Mouse (Mus musculus): ENCODE results near the gene Gpr89. TPM values are rescaled to one million over a fixed set of nuclear protein-coding genes. Genes with fewer than 3 reads are reported as not detected.
A peak's percentile ranks its signal among the peaks of the same experiment; 100 is the strongest.

Gpr89 gene
- polyA plus RNA-seq, 1 experiment from 2014 or later, result 36.5 TPM

DNA sequence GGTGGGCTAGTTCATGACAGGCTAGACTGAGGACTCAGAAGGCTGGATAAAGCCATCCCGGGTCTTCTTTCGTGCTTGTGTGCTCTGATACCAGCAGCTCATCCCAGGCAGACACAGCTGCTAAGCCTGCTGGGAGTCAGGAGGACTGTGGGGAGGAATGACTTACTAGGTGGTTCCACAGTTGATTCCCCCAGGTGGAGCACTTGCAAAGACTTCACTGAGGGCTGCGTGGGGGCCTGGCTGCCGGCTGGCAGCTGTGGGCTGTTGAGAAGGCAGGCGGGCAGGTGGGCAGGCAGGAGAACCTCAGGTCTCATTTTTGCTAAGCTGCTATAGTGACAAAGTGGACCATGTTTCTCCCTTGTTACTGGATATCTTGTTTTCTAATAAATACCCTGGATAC is 44.6 kb downstream of the Gpr89 start:
- 94% methylated on average over 5 of the region's 5 CpGs for WGBS

GRCm38 (mm10) chr3:96855833-96856232 is 49.3 kb downstream of the Gpr89 start:
- Histone ChIP-seq H3K4me3 (no peak overlapping the region), H3K27ac (no peak overlapping the region), H3K27me3 (ENCODE audit: low read depth, poor library complexity, severe bottlenecking) (no peaks in the 10 kb centered on the region), H3K36me3 (no peaks in the 10 kb centered on the region), H3K9me3 (replicated peaks) (no peaks in the 10 kb centered on the region), H3K4me1 (no peaks in the 10 kb centered on the region)
- WGBS, result 79% methylated on average over 3 of the region's 3 CpGs
- no peak for DNase-seq (ENCODE audit: low spot score)

More for the DNA sequence above, 44.6 kb downstream of the Gpr89 start:
- no peak for DNase-seq (ENCODE audit: low spot score)
- Histone ChIP-seq H3K36me3 (no peaks in the 10 kb centered on the region), H3K4me1 (no peaks in the 10 kb centered on the region), H3K9me3 (replicated peaks) (no peaks in the 10 kb centered on the region), H3K4me3 (no peak overlapping the region), H3K27ac (no peak overlapping the region), H3K27me3 (ENCODE audit: low read depth, poor library complexity, severe bottlenecking) (no peaks in the 10 kb centered on the region)

DNA sequence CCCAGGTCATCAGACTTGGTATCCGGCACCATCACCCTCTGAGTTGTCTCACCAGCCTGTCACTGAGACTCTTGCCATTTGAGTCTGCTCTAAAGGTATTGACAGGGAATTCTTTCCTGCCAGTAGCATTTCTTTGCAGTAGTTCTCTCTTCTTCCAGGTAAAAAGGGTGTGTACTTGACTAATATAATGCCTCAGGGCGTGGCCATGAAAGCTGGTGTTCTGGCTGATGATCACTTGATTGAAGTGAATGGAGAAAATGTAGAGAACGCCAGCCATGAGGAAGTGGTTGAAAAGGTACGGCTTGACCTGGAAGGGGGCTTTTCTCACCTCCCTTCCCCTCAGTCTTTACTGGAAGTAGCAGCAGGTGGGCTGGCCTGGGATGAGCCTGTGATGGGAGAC is 50.8 kb downstream of the Gpr89 start:
- H3K9me3 ChIP-seq (replicated peaks), result no peaks in the 10 kb centered on the region
- no peaks in the 10 kb centered on the region for H3K27me3 ChIP-seq (ENCODE audit: low read depth, poor library complexity, severe bottlenecking)
- no peaks in the 10 kb centered on the region for H3K36me3 ChIP-seq
- DNase-seq (ENCODE audit: low spot score), result no peak
- H3K27ac ChIP-seq, result no peak overlapping the region
- no peak overlapping the region for H3K4me3 ChIP-seq
- 87% methylated on average over 4 of the region's 4 CpGs for WGBS
- no peaks in the 10 kb centered on the region for H3K4me1 ChIP-seq

DNA sequence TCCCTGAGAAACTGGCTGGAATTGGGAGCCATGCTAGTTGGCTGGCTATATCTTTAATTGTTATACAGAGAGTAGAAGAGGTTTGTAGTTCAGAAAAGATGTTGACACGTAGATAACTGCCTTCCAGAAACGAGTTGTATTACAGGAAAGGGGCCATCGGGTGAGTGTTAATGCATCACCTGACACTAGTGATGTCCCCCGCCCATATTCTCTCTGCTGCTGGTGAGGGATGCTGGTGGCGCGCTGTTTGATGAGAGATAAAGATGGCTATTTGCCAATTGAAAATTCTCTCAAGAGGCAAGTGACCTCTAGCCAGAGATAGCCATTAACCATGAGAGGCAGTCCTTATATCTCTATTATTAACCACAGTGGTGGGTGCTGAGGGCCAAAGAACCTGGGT is 52.6 kb downstream of the Gpr89 start:
- 79% methylated on average over 6 of the region's 6 CpGs for WGBS
- no peak for DNase-seq (ENCODE audit: low spot score)
- Histone ChIP-seq H3K4me1 (peaks cover 6% of the 10 kb centered on the region), H3K4me3 (no peak overlapping the region), H3K27ac (no peak overlapping the region), H3K27me3 (ENCODE audit: low read depth, poor library complexity, severe bottlenecking) (no peaks in the 10 kb centered on the region), H3K9me3 (replicated peaks) (no peaks in the 10 kb centered on the region), H3K36me3 (no peaks in the 10 kb centered on the region)

DNA sequence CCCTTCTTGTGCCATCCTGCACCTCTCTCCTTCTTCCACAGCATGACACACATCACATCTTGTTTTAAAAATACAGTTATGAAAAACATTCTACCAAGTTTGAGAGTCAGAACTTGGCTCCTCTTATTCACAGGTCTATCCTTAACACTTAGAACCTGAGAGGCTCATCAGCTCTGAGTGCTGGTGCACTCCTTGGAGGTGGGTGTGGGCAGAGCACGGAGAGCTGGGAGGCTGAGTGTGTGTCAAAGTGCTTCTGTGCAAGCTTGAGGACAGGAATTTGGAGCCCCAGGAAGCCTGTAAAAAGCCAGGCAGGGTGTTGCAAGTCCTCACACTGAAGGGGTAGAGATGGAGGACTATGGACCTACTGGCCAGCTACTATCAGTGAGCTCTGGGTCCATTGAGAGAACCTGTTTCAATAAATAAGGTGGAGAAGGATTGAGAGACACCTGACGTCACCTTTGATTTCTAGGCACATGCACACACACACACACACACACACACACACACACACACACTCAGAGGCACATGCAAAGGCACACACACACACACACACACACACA is 55.9 kb downstream of the Gpr89 start:
- no peaks in the 10 kb centered on the region for H3K36me3 ChIP-seq
- H3K4me1 ChIP-seq, result peaks cover 17% of the 10 kb centered on the region
- no peak overlapping the region for H3K4me3 ChIP-seq
- H3K27me3 ChIP-seq (ENCODE audit: low read depth, poor library complexity, severe bottlenecking), result no peaks in the 10 kb centered on the region
- no peak for DNase-seq (ENCODE audit: low spot score)
- 93% methylated on average over 2 of the region's 2 CpGs for WGBS
- no peak overlapping the region for H3K27ac ChIP-seq
- H3K9me3 ChIP-seq (replicated peaks), result no peaks in the 10 kb centered on the region

- no peak for DNase-seq (ENCODE audit: low spot score)
- peaks cover 17% of the 10 kb centered on the region for H3K4me1 ChIP-seq
- whole genome bisulfite sequencing, result 90% methylated on average over 7 of the region's 8 CpGs
Measured at GRCm38 (mm10) chr3:96848470-96848869, 56.7 kb downstream of the Gpr89 start.

GRCm38 (mm10) chr3:96847661-96848060 is 57.5 kb downstream of the Gpr89 start:
- DNase-seq (ENCODE audit: low spot score), result peak; percentile 34
- Histone ChIP-seq H3K27ac (peak overlapping the region; percentile 7; the same call in 1 of the 2 replicates), H3K9me3 (replicated peaks) (no peaks in the 10 kb centered on the region), H3K4me1 (peaks cover 17% of the 10 kb centered on the region), H3K4me3 (no peak overlapping the region), H3K36me3 (no peaks in the 10 kb centered on the region), H3K27me3 (ENCODE audit: low read depth, poor library complexity, severe bottlenecking) (no peaks in the 10 kb centered on the region)
- 16% methylated on average over 6 of the region's 6 CpGs for WGBS

More at GRCm38 (mm10) chr3:96848470-96848869, 56.7 kb downstream of the Gpr89 start:
- H3K27me3 ChIP-seq (ENCODE audit: low read depth, poor library complexity, severe bottlenecking), result no peaks in the 10 kb centered on the region
- no peaks in the 10 kb centered on the region for H3K9me3 ChIP-seq (replicated peaks)
- no peak overlapping the region for H3K27ac ChIP-seq
- no peaks in the 10 kb centered on the region for H3K36me3 ChIP-seq
- H3K4me3 ChIP-seq, result no peak overlapping the region

DNA sequence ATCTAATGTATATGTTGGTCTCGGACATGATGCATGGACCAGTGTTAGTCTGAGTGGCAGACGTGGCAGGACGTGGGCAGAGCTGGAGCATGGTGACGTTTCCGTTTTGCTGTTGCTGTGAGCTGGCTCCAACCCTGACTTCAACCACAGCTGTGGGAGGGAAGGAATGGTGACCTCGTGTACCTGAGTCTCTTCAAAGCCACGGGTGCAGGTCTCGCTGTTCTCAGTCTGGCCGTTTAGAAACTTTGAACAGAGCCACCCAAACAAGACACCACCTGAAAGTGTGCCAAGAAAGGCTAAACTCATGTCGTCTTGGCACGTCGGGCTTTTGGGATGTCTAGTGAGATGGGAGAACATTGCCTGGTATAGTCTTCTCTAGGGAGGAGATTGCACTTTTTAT is 58.2 kb downstream of the Gpr89 start:
- Histone ChIP-seq H3K27ac (0 out of 2 replicates have a peak overlapping the region, but pooled peaks have one; percentile 7), H3K4me1 (peaks cover 17% of the 10 kb centered on the region), H3K36me3 (no peaks in the 10 kb centered on the region), H3K27me3 (ENCODE audit: low read depth, poor library complexity, severe bottlenecking) (no peaks in the 10 kb centered on the region), H3K4me3 (no peak overlapping the region), H3K9me3 (replicated peaks) (no peaks in the 10 kb centered on the region)
- WGBS, result 89% methylated on average over 12 of the region's 12 CpGs
- DNase-seq (ENCODE audit: low spot score), result no peak

GRCm38 (mm10) chr3:96845806-96846205 is 59.3 kb downstream of the Gpr89 start:
- 90% methylated on average over 9 of the region's 9 CpGs for WGBS
- H3K27ac ChIP-seq, result no peak overlapping the region
- H3K4me3 ChIP-seq, result no peak overlapping the region
- no peaks in the 10 kb centered on the region for H3K9me3 ChIP-seq (replicated peaks)
- peaks cover 17% of the 10 kb centered on the region for H3K4me1 ChIP-seq
- no peaks in the 10 kb centered on the region for H3K27me3 ChIP-seq (ENCODE audit: low read depth, poor library complexity, severe bottlenecking)
- H3K36me3 ChIP-seq, result no peaks in the 10 kb centered on the region
- DNase-seq (ENCODE audit: low spot score), result no peak

DNA sequence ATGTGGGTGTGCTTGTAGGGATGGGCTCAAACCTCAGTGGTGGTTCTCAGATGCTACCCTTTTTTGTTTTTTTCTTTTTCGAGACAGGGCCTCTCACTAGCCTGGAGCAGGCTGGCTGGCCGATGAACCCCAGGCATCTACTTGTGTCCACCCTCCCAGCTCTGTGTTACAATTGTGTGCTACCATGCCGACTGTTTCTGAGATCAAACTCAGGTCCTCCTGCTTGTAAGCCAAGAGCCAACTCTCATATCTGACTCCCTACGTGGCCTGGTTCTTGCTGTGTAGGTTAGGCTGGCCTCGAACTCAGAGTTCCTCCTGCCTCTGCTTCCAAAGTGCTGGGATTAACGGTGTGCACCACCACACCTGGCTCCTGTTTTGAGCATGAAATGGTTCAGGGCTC is 60.0 kb downstream of the Gpr89 start:
- no peak for DNase-seq (ENCODE audit: low spot score)
- 92% methylated on average over 6 of the region's 6 CpGs for WGBS
- H3K27ac ChIP-seq, result no peak overlapping the region

DNA sequence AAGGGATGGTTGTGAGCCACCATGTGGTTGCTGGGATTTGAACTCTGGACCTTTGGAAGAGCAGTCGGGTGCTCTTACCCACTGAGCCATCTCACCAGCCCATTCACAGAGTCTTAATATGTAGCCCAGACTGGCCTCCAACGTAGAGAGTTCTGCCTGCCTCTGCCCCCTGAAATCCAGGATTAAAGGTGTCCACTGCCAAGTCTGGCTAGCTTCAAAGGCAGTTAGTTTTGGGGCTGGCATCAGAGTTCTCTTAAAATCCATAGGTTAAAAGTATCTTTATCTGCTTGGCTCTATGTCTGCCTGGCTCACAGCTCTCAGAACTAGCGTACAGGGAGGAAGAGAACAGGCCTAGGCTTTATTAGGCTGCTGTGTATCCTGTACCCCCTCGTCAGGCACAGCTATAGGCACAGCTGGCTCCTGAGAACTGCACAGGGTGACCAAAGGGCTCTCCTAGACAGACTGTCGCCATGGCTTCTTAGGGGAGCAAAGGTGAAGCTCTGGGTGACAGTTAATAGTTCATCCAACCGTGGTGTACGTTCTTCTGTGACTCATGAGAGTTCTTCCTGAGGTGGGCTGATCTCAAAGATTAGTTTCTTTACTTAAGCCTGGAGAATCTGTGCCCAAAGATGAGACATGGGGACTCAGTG is 66.0 kb downstream of the Gpr89 start:
- DNase-seq (ENCODE audit: low spot score), result no peak
- H3K27me3 ChIP-seq (ENCODE audit: low read depth, poor library complexity, severe bottlenecking), result no peaks in the 10 kb centered on the region
- 81% methylated on average over 7 of the region's 7 CpGs for WGBS

More for the DNA sequence above, 60.0 kb downstream of the Gpr89 start:
- Histone ChIP-seq H3K4me1 (peaks cover 17% of the 10 kb centered on the region), H3K27me3 (ENCODE audit: low read depth, poor library complexity, severe bottlenecking) (no peaks in the 10 kb centered on the region), H3K4me3 (no peak overlapping the region), H3K36me3 (no peaks in the 10 kb centered on the region), H3K9me3 (replicated peaks) (no peaks in the 10 kb centered on the region)

GRCm38 (mm10) chr3:96836414-96836813 is 68.7 kb downstream of the Gpr89 start:
- no peak for DNase-seq (ENCODE audit: low spot score)
- Histone ChIP-seq H3K4me3 (no peak overlapping the region), H3K9me3 (replicated peaks) (no peaks in the 10 kb centered on the region), H3K36me3 (no peaks in the 10 kb centered on the region), H3K4me1 (no peaks in the 10 kb centered on the region), H3K27ac (no peak overlapping the region), H3K27me3 (ENCODE audit: low read depth, poor library complexity, severe bottlenecking) (no peaks in the 10 kb centered on the region)
- WGBS, result 89% methylated on average over 2 of the region's 2 CpGs

More for the DNA sequence above, 66.0 kb downstream of the Gpr89 start:
- no peaks in the 10 kb centered on the region for H3K36me3 ChIP-seq
- no peaks in the 10 kb centered on the region for H3K9me3 ChIP-seq (replicated peaks)
- H3K27ac ChIP-seq, result no peak overlapping the region
- H3K4me3 ChIP-seq, result no peak overlapping the region
- H3K4me1 ChIP-seq, result no peaks in the 10 kb centered on the region

DNA sequence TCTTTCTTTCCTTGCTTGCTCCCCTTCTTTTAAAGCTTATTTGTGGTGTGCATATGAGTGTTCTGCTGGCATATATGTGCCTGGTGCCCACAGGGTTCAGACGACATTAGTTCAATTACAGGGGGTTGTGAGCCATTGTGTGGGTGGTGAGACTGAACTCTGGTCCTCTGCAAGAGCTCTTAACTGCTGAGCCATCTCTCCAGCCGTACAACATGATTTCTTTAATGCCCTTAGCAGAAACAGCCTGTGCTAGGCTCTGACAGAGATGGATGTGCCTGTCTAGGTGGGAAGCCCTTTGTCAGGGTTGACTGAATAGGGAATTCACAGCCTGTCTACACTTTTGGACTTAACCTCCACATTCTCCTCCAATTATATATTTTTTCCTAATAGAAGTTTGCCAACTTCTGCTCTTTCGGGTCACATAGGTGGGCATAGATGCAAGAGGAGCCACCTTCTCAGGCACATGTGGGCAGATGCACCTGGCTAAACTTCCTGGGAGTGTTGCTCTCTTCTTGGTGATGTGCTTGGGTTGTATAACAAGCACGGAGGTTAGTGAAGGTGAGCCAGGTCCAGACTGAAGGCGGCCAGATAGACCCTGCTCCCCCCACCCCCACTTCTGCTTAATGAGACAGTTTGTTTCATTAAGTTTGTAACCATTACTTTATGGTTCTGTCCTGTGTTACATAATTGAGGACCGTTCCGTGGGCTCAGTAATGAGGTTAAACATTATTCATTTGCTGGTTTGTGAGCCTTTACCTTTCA is 70.4 kb downstream of the Gpr89 start:
- Histone ChIP-seq H3K9me3 (replicated peaks) (no peaks in the 10 kb centered on the region), H3K4me1 (no peaks in the 10 kb centered on the region), H3K27ac (no peak overlapping the region), H3K4me3 (no peak overlapping the region), H3K27me3 (ENCODE audit: low read depth, poor library complexity, severe bottlenecking) (no peaks in the 10 kb centered on the region), H3K36me3 (no peaks in the 10 kb centered on the region)
- no peak for DNase-seq (ENCODE audit: low spot score)
- 79% methylated on average over 7 of the region's 7 CpGs for WGBS

Measured in limb, embryonic 10.5 days (tissue).